Mouse (Mus musculus): ENCODE measurements around the gene Zap70.
A peak's percentile ranks its signal among the peaks of the same experiment; 100 is the strongest.
"Not testable (repeated sequence)": the region's sequence is repeated elsewhere in the genome, so short reads cannot be mapped to it uniquely, and the experiment has no call there.

Zap70 gene

DNA sequence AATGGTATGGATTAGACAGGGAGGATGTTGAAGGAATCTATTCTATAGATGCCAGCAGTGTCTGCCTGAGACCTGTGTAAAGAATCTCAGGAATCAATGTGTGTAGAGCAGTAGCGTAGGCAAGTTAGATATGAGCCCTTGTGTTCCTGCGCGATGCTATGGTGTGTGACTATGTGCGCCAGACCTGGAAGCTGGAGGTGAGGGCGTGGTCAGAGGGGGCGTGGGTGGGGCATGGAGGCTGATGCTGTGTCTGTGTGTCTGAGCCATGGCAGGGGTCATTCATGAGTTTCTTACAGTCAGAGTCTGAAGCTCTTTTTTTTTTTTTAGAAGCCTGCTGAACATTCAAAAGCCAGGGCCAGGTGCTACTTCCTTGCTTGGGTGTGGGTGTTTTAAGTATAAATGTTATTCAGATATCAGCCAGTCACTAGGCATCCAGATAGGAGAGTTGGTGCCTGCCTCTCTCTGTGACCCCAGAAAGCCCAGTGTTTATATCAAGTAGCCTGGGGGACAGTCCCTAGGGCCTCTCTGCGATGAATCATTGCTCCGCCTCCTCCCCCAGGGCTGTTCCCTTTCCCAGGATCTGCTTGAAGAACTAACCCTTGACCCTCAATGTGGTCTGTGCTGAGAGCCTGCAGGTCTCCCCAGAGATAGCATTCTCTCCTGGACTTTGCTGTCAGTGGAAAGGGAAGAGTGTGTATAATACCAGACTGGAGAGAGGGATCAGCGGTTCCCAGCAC, 10.8 kb downstream of the Zap70 start:
- DNase-seq (ENCODE audit: low read depth) = no peak

- no peak for DNase-seq (ENCODE audit: low read depth)
These were observed 19.2 kb downstream of the Zap70 start for GRCm38 (mm10) chr1:36780793-36781192.

DNA sequence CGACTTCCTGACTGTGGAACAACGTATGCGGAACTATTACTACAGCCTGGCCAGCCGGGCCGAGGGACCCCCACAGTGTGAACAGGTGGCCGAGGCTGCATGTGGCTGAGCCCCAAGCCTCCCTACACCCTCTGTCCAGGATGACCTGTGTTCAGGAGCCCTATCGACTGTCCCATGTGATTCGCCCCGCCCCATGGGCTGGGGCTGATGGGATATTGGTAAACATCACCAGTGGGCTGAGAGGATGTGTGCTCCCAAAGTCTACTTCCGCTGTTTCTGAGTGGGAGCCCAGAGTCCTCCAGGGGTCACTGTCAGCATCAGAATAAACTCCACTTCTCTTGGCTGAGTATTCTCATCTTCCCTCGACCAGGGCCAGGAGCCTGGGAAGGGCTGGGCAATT, 20.9 kb downstream of the Zap70 start:
- DNase-seq (ENCODE audit: low read depth) = no peak

DNA sequence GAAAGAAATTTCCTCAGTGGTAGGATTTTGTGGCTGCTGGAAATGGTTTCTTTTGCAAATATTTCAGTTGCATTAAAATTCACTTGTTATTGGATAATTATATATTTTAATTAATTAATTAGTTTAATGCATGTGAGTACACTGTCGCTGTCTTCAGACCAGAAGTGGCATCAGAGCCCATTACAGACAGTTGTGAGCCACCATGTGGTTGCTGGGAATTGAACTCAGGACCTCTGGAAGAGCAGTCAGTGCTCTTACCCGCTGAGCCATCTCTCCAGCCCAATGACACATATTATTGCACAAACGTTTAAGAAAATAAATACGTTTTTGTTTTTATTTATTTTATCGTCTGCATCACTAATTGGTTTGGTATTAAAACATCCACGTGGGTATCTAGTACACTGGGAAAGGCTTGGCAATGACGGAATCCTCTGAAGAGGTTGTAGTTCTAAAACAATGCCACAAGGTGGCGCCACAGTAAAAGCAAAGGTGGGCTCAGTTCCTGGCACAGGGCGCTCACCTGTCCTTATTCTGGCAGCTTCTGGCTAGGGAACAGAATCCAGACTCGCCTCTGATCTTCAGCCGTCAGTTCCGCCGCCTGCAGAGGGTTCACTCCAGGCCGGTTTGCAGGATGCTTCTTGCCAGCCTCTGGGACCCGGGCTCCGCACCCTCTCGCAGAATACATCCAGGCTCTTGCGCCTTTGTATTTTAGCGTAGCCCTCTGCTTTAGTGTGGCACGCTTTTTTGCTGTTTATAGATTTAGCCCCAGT, 23.0 kb downstream of the Zap70 start:
- peak; percentile 68 for DNase-seq (ENCODE audit: low read depth)

GRCm38 (mm10) chr1:36785238-36785641, 23.6 kb downstream of the Zap70 start:
- no peak for DNase-seq (ENCODE audit: low read depth)

DNA sequence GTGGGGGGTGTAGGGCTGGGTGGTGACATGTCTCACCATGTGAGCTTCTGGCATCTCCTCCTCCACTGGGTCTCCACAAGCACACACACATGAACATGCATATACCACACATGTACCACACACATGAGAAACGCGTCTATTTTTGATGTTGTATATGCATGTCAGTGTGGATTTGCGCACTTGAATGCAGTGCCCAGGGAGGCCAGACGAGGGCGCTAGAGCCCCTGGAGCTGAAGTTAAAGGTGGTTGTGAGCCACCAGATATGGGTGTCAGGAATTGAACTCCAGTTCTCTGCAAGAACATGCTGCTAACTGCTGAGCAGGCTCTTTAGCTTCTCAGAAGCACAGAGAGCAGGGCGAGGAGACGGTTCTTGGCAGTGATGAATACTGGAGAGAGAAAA, 24.8 kb downstream of the Zap70 start:
- DNase-seq (ENCODE audit: low read depth) = no peak

DNA sequence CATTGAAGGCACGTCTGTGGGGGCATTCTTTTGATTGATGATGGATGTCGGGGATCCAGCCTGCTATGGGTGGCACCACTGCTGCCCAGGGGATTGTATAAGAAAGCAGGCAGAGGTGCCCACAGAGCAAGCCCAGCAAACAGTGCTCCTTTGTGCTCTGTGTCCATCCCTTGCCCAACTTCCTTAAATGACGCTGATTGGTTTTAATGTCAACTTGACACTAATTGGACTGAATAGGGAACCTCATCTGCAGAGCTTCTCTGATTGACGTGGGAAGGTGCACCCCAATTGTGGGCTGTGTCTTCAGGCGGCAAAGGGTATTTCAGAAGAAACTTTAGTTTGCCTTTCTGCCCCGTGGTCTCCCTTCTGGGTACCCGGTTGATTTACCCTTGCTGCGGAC, 27.8 kb downstream of the Zap70 start:
- DNase-seq (ENCODE audit: low read depth) = no peak

GRCm38 (mm10) chr1:36796711-36797110, 35.1 kb downstream of the Zap70 start:
- no peak for DNase-seq (ENCODE audit: low read depth)

GRCm38 (mm10) chr1:36797481-36797880, 35.9 kb downstream of the Zap70 start:
- DNase-seq (ENCODE audit: low read depth) = no peak

DNA sequence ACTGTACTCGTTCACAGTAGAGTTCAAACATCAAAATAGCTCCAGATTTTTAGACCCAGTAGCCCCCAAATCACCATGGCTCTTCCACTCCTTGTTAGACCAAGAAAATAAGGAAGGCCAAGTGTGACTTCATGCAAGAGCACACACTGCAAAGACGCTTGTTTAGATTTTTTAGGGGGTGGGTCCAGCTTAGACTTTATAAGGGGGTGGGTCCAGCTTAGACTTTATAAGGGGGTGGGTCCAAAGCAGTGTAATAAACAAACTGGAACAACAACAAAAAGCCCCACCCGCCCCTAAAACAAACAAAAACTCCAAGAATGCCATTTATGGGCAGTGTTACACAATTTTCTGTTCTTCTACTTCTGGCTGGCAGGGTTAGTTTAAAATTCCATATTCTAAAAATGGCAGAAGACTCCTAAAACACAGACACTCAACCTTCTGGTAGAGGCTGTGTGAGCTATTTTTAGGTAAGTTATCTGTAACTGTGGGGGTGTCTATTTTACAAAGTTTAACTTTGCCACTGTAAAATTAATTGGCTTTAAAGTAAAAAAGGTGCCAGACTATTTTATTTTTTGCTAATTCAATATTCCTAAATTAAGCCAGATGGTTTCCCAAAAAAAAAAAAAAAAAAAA, 38.9 kb downstream of the Zap70 start:
- DNase-seq (ENCODE audit: low read depth) = no peak

DNA sequence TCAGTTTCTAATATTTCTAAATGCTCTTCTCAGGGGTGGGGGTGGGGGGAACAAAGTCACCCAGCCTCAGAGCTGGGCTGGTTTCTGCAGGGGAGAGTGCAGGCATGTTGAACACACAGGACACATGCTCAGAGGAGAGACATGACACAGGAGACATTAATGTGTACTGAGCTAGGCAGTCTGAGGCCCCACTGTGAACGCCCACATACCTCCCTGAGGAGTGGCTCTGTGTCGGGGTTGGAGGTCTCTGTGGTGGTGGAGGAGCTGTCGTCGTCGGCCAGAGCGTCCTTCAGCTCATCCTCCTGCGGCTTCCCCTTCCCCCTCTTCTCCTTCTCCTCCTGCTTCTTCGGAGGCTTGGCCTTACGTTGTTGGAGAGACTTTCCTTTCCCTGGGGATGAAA, 42.7 kb downstream of the Zap70 start:
- no peak for DNase-seq (ENCODE audit: low read depth)

- DNase-seq (ENCODE audit: low read depth) = no peak
These were observed 43.2 kb downstream of the Zap70 start for GRCm38 (mm10) chr1:36804833-36805232.

DNA sequence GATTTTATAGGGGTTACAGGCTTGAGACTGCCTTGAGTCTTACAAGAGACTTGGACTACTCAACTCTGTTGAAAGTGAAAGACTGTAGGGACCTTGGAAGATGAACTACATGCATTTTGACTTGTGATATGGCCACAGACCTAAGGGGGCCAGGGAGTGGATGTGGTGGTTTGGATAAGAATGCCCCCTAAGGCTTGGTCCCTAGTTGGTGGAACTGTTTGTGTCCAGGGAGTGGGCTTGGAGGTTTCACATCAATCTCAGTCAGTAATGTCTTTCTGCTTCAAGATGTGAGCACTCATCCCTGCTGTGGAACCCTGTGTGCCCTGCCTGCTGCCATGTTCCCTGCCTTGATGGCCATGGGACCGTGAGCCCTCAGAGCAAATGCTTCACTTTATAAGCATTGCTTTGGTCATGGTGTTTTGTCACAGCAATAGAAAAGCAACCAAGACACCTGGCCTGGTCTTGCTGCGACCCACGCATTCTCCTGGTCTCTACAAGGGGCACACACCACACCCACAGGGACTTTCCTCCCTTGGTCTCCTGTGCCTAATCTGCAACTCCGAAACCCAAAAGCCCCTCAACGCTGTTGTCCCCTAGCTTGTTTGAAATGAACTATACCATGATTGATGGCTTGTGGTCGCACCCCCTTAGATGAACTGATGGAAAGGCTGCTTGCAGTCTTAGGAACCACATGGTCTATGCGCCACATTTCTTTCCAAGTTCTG, 44.7 kb downstream of the Zap70 start:
- no peak for DNase-seq (ENCODE audit: low read depth)

- DNase-seq (ENCODE audit: low read depth) = no peak
These were observed 45.5 kb downstream of the Zap70 start for GRCm38 (mm10) chr1:36807086-36807485.

- no peak for DNase-seq (ENCODE audit: low read depth)
These were observed 46.4 kb downstream of the Zap70 start for GRCm38 (mm10) chr1:36807782-36808565.

DNA sequence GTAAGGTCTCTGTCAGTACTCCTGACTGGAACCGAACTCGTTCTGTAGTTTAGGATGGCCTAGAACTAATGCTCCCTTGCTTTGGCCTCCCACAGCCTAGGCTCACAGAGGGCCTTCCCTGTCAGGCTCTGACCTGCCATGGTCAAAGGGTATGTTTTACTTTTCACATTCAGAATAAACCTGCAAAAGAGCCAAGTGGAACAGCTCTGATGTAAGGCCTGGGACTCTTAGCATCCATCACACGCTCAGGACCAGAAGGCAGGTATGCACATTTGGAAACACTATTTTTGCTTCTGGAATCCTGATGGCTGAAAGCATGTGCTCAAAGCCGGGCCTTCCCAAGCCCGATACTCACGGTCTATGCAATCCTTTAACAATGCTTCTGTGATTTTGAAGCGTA, 50.2 kb downstream of the Zap70 start:
- DNase-seq (ENCODE audit: low read depth) = no peak

GRCm38 (mm10) chr1:36813415-36813814, 51.8 kb downstream of the Zap70 start:
- DNase-seq (ENCODE audit: low read depth) = no peak

DNA sequence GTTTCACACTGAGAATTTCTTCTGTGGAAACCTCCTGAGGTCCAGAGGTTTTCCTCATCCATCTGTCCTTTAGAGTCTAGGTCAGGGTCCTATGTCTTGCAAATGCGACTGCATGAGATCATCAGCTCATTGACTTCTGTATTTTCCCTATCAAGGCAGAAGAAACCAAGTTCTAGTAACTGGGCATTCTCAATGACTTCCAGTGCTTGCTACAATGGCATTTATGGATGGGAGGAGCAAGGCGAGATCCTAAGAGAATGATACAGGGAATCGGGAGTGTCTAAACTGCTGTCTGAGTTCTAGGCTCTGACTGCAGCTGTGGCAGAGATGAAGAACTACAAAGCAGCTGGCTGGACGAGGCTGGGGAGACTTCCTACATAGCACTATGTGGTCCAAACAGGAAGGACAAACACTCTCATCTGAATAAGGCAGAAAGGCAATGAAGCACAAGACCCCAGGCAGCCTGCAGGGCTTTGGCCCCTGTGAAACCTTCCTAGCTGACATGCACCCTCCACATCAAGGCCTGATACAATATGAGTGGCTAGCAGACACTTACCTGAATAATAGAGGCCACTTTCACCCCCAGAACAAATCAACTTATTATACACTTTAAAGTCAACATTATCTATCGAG, 52.8 kb downstream of the Zap70 start:
- no peak for DNase-seq (ENCODE audit: low read depth)

DNA sequence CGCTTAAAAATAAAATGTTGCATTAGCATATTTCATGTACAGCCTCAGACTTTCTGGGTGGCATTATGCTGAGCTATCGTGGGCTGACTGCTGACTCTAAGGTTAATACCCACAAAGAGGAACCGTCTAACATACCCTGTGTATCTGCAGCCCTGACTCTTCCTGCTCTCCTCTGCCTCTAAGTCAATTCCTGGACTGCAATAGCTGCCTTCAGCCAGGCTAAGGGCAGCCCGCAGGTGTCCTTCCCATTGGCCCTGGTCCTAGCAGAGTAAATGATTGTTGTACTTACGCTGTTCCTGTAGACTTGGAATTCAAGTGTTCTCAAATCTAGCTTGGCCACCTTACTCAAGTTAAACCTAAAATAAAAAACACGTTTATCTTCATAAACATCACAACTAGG, 53.6 kb downstream of the Zap70 start:
- DNase-seq (ENCODE audit: low read depth) = no peak

DNA sequence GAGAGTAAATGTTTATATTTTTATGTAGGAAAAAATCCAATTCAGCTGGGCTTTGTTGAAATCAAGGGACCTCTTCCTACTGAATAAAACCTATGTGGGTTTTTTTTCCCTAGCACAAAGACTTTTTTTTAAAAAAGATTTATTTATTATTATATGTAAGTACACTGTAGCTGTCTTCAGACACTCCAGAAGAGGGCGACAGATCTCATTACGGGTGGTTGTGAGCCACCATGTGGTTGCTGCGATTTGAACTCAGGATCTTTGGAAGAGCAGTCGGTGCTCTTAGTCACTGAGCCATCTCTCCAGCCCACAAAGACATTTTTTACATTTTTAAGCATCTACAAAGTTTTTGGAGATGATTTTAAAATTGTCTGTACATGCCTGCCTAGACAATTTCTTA, 60.3 kb downstream of the Zap70 start:
- not testable (repeated sequence) for DNase-seq (ENCODE audit: low read depth)

- DNase-seq (ENCODE audit: low read depth) = no peak
These were observed 62.8 kb downstream of the Zap70 start for GRCm38 (mm10) chr1:36824356-36824755.
